Mouse (Mus musculus): ENCODE data around the gene Tex12. TPM values are rescaled to one million over a fixed set of nuclear protein-coding genes. Genes with fewer than 3 reads are reported as not detected.

The Tex12 gene
- polyA plus RNA-seq, 1 experiment from 2014 or later, result 0.16 TPM

- Histone ChIP-seq H3K36me3 (no peaks in the 10 kb centered on the region), H3K9me3 (replicated peaks) (no peaks in the 10 kb centered on the region), H3K4me1 (peaks cover 4% of the 10 kb centered on the region), H3K4me3 (no peak overlapping the region), H3K27me3 (ENCODE audit: low read depth, poor library complexity, severe bottlenecking) (no peaks in the 10 kb centered on the region), H3K27ac (replicated peaks) (no peak overlapping the region)
- 84% methylated on average over 6 of the region's 6 CpGs for WGBS
- DNase-seq (ENCODE audit: low spot score), result no peak
Measured at GRCm38 (mm10) chr9:50585145-50585818, 24.2 kb upstream of the Tex12 start.

DNA sequence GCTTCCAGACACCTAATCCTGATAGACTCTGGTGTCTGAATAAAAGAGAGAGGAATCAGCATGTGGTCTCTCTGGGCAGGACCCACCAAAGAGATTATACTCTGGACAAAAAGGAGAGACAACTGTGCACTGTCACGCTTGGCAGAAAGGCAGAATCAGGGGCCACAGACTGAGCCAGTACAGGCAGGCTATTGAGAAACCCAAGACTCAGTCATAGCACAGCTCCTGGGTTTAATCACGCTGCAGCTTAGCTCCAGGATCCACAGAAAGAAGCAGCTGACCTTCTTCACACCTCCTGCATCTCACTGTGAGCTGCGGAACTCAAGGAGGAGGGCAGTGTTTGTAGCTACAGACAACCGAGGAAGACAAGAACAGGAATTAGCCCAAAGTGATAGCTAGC is 19.2 kb upstream of the Tex12 start:
- peaks cover 6% of the 10 kb centered on the region for H3K4me1 ChIP-seq
- 17% methylated on average over 4 of the region's 4 CpGs for WGBS
- H3K27ac ChIP-seq (replicated peaks), result no peak overlapping the region
- no peaks in the 10 kb centered on the region for H3K27me3 ChIP-seq (ENCODE audit: low read depth, poor library complexity, severe bottlenecking)
- no peaks in the 10 kb centered on the region for H3K9me3 ChIP-seq (replicated peaks)
- no peaks in the 10 kb centered on the region for H3K36me3 ChIP-seq
- no peak overlapping the region for H3K4me3 ChIP-seq
- no peak for DNase-seq (ENCODE audit: low spot score)

DNA sequence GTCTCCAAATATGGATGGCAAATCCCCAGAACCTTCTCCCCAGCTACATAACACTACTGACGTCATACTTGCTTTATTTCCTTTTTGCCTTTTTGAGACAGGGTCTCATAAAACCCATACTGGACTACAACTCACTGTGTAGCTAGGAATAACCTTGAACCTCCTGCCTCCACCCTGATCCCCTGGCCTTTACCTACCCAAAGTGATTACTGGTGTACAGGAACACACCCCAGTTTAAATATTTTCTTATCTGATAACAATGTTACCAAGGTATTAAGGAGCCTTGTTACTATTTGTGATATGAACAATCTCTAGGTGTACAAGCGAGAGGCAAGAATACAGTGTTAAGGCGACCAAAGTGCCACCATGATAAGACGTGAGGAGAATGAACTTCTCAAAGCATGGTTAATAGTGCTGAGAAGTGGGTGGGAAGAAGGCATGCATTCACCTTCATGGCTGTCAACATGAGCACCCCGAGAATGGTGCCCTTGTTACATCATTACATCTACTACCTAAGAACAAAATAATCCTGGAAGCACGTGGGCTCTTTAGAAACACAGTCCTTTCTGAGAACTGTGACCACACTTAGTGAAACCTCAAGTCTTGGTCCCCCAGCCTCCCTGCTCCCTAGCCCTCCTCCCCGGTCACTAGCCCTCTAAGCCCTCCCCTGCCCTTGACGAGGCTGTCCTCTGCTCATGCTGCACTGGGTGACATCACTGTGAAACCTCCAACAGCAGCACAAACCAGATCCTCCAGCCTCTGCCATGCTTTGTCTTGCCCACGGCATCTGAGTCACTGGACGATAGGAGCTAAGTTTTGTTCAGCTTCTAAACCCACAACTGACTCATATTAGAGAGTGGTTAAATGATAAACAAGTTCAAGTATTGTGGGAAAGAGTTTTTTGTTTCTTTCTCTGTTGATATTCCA is 8.7 kb upstream of the Tex12 start:
- H3K4me3 ChIP-seq, result no peak overlapping the region
- H3K9me3 ChIP-seq (replicated peaks), result no peaks in the 10 kb centered on the region
- no peak for DNase-seq (ENCODE audit: low spot score)
- WGBS, result 81% methylated on average over 10 of the region's 10 CpGs
- H3K36me3 ChIP-seq, result no peaks in the 10 kb centered on the region
- no peaks in the 10 kb centered on the region for H3K4me1 ChIP-seq
- no peak overlapping the region for H3K27ac ChIP-seq (replicated peaks)
- no peaks in the 10 kb centered on the region for H3K27me3 ChIP-seq (ENCODE audit: low read depth, poor library complexity, severe bottlenecking)

DNA sequence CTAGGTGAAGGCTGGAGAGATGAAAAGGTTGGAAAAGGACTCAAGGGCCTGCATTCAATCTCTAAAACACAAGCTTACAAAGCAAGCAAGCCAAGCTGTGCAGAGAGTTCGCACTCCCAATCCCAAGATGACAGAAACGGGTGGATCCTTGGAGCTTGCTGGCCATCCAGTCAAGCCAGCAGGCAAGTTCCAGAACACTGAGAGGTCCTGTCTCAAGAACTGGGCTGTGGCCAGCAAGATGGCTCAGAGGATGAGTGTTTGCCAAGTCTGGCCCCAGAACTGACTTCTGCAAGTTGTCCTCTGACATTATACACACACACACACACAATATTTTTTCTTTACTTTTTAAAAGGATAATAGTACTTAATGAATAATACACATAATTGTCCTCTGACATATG is 6.8 kb upstream of the Tex12 start:
- Histone ChIP-seq H3K9me3 (replicated peaks) (no peaks in the 10 kb centered on the region), H3K27me3 (ENCODE audit: low read depth, poor library complexity, severe bottlenecking) (no peaks in the 10 kb centered on the region), H3K4me3 (no peak overlapping the region), H3K27ac (replicated peaks) (no peak overlapping the region), H3K4me1 (no peaks in the 10 kb centered on the region), H3K36me3 (no peaks in the 10 kb centered on the region)
- no peak for DNase-seq (ENCODE audit: low spot score)
- WGBS, result 86% methylated on average over 2 of the region's 2 CpGs

- no peaks in the 10 kb centered on the region for H3K4me1 ChIP-seq
- no peak overlapping the region for H3K27ac ChIP-seq (replicated peaks)
- H3K36me3 ChIP-seq, result no peaks in the 10 kb centered on the region
- H3K4me3 ChIP-seq, result no peak overlapping the region
- no peaks in the 10 kb centered on the region for H3K9me3 ChIP-seq (replicated peaks)
- DNase-seq (ENCODE audit: low spot score), result no peak
- WGBS, result 92% methylated on average over 4 of the region's 4 CpGs
- H3K27me3 ChIP-seq (ENCODE audit: low read depth, poor library complexity, severe bottlenecking), result no peaks in the 10 kb centered on the region
Measured at GRCm38 (mm10) chr9:50567372-50567771, 6.2 kb upstream of the Tex12 start.

DNA sequence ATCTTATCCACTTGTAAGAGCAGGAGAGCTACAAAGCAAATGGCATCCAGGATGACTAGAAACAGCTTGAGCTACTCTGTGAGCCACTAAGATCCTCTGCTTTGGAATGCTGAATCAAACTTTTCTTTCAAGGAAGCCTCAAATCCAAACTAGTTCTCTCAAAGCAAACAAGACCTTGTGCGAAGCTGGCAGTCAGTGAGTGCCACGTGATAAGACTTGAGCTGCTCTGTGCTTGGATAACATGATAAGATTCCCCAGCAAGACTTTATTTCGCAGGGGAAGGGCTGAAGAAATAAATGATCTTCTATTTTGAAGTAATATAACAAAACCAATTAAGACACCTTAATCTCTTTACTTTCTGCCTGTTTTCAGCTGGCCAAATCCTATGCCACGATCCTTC is 4.8 kb upstream of the Tex12 start:
- Histone ChIP-seq H3K9me3 (replicated peaks) (0 out of 2 replicates have a peak, but pooled peaks cover 6% of the 10 kb centered on the region), H3K36me3 (0 out of 2 replicates have a peak, but pooled peaks cover 3% of the 10 kb centered on the region), H3K4me3 (no peak overlapping the region), H3K27ac (replicated peaks) (no peak overlapping the region), H3K27me3 (ENCODE audit: low read depth, poor library complexity, severe bottlenecking) (no peaks in the 10 kb centered on the region), H3K4me1 (no peaks in the 10 kb centered on the region)
- DNase-seq (ENCODE audit: low spot score), result no peak
- 80% methylated on average over 4 of the region's 4 CpGs for WGBS

DNA sequence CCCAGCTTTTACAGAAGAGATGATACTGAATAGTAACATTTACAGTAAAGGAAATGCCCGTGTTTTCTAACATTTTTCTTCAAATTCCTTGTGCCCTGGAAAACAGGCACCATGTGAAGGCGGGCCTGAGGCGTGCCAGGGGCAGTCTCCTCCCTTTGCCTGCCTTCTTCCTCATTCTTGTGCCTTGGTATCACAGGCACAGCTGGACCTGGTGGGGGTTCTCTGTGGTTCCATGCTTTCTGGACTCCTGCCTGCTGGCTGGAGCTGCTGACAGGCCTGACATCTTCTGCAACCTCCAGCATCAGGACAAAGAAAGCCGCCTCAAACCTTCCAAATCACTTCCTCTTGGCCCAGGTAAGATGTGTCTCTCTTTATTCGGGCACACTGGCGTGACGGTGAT is 4.0 kb upstream of the Tex12 start:
- Histone ChIP-seq H3K4me1 (no peaks in the 10 kb centered on the region), H3K9me3 (replicated peaks) (0 out of 2 replicates have a peak, but pooled peaks cover 8% of the 10 kb centered on the region), H3K27me3 (ENCODE audit: low read depth, poor library complexity, severe bottlenecking) (no peaks in the 10 kb centered on the region), H3K4me3 (no peak overlapping the region), H3K36me3 (0 out of 2 replicates have a peak, but pooled peaks cover 4% of the 10 kb centered on the region), H3K27ac (replicated peaks) (no peak overlapping the region)
- WGBS, result 82% methylated on average over 7 of the region's 7 CpGs
- DNase-seq (ENCODE audit: low spot score), result no peak

DNA sequence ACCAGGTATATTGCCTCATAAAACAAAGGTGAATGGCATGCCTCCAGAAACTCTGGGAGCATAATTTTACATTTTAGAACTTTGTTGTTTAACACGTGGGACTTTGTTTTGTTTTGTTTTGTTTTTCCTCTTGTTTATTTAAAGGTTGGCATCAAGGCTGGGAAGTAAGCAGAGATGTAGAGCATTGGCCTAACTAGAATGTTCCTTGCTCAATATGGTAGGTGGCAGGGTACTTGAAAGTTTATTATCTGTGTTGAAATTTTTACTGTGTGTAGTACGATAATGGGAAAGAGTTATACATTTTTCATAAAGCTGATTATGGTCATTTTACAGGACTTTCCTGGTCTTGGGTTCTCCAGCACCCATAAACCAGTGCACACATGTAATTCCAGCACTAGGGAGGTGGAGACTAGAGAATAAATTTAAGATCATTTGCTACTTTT is 814 bp upstream of the Tex12 start:
- DNase-seq (ENCODE audit: low spot score), result no peak
- 90% methylated on average over 2 of the region's 2 CpGs for WGBS

GRCm38 (mm10) chr9:50555094-50555446 is 6.1 kb downstream of the Tex12 start, which contains the start of gene Bco2:
Gene Bco2, minus strand, starts transcription at chr9:50555181.
- peak within 1 kb of the TSS; percentile 89 for H3K27ac ChIP-seq (replicated peaks)
- H3K9me3 ChIP-seq (replicated peaks), result no peaks in the 10 kb centered on the region
- H3K27me3 ChIP-seq (ENCODE audit: low read depth, poor library complexity, severe bottlenecking), result no peaks in the 10 kb centered on the region
- H3K4me3 ChIP-seq, result peak within 1 kb of the TSS; percentile 46
- H3K4me1 ChIP-seq, result peaks cover 22% of the 10 kb centered on the region
- DNase-seq (ENCODE audit: low spot score), result no peak
- H3K36me3 ChIP-seq, result no peaks in the 10 kb centered on the region
- 15% methylated on average over 2 of the region's 2 CpGs for WGBS

More for the DNA sequence above, 814 bp upstream of the Tex12 start:
- no peak overlapping the region for H3K27ac ChIP-seq (replicated peaks)
- H3K27me3 ChIP-seq (ENCODE audit: low read depth, poor library complexity, severe bottlenecking), result no peaks in the 10 kb centered on the region
- H3K4me1 ChIP-seq, result no peaks in the 10 kb centered on the region
- H3K9me3 ChIP-seq (replicated peaks), result 0 out of 2 replicates have a peak, but pooled peaks cover 8% of the 10 kb centered on the region
- no peak overlapping the region for H3K4me3 ChIP-seq
- 0 out of 2 replicates have a peak, but pooled peaks cover 4% of the 10 kb centered on the region for H3K36me3 ChIP-seq

GRCm38 (mm10) chr9:50554241-50555093 is 6.7 kb downstream of the Tex12 start, which contains the start of gene Il18:
Gene Il18, plus strand, starts transcription at chr9:50554827.
- no peaks in the 10 kb centered on the region for H3K27me3 ChIP-seq (ENCODE audit: low read depth, poor library complexity, severe bottlenecking)
- peak within 1 kb of the TSS; percentile 89 for H3K27ac ChIP-seq (replicated peaks)
- peak; percentile 81 for DNase-seq (ENCODE audit: low spot score)
- H3K4me1 ChIP-seq, result peaks cover 22% of the 10 kb centered on the region
- H3K36me3 ChIP-seq, result no peaks in the 10 kb centered on the region
- 24% methylated on average over 12 of the region's 12 CpGs for WGBS
- peak within 1 kb of the TSS; percentile 46 for H3K4me3 ChIP-seq
- no peaks in the 10 kb centered on the region for H3K9me3 ChIP-seq (replicated peaks)

DNA sequence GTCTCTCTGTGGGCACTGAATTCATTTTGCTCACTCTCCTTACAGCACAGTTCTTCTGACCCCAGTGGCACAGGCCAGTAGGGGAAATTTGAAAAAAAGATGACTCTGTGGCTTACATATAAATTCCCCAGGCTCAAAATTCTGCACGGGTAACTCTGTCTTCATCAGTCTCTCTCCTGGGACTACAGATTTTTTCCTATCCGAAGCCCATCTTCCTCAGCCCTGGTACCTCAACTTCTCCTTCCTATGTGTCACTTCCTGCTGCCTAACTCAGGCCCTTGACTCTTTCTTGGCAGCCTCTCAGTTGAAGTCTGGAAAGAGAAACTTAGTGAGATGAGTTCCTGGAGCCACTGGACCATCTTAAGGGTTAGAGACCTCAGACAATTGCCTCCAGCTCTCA is 7.6 kb downstream of the Tex12 start:
- DNase-seq (ENCODE audit: low spot score), result no peak
- Histone ChIP-seq H3K4me1 (peaks cover 22% of the 10 kb centered on the region), H3K27ac (replicated peaks) (peak overlapping the region; percentile 89), H3K36me3 (no peaks in the 10 kb centered on the region), H3K9me3 (replicated peaks) (no peaks in the 10 kb centered on the region), H3K4me3 (no peak overlapping the region), H3K27me3 (ENCODE audit: low read depth, poor library complexity, severe bottlenecking) (no peaks in the 10 kb centered on the region)
- WGBS, result 83% methylated on average over 2 of the region's 2 CpGs

DNA sequence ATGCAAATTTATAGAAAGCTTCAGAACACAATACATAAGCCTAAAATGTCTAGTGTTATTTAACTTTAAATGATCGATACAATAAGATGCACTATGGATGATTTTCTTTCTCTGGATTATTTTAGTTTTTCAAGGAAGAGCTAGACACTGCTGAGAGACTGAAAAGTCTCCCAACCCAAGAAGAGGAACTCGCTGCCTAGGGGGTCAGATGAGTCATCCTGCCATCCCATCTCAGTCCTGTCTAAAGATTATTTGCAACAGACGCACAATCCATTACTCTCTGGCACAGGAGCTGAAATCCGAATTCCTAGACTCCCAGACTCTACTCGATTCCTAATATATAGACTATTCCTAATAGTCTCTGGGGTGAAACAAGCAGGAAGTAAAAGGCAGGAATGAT is 8.9 kb downstream of the Tex12 start:
- no peaks in the 10 kb centered on the region for H3K36me3 ChIP-seq
- H3K27me3 ChIP-seq (ENCODE audit: low read depth, poor library complexity, severe bottlenecking), result no peaks in the 10 kb centered on the region
- H3K4me3 ChIP-seq, result no peak overlapping the region
- no peak overlapping the region for H3K27ac ChIP-seq (replicated peaks)
- WGBS, result 88% methylated on average over 5 of the region's 5 CpGs
- no peaks in the 10 kb centered on the region for H3K9me3 ChIP-seq (replicated peaks)
- peaks cover 22% of the 10 kb centered on the region for H3K4me1 ChIP-seq
- DNase-seq (ENCODE audit: low spot score), result no peak
